Mouse (Mus musculus): ENCODE data around the gene Myh14. TPM values are rescaled to one million over a fixed set of nuclear protein-coding genes. Genes with fewer than 3 reads are reported as not detected.
"Not testable (repeated sequence)": the region's sequence is repeated elsewhere in the genome, so short reads cannot be mapped to it uniquely, and the experiment has no call there.

Myh14 gene
- not detected for polyA plus RNA-seq (2017; shearing (Covaris generic))

DNA sequence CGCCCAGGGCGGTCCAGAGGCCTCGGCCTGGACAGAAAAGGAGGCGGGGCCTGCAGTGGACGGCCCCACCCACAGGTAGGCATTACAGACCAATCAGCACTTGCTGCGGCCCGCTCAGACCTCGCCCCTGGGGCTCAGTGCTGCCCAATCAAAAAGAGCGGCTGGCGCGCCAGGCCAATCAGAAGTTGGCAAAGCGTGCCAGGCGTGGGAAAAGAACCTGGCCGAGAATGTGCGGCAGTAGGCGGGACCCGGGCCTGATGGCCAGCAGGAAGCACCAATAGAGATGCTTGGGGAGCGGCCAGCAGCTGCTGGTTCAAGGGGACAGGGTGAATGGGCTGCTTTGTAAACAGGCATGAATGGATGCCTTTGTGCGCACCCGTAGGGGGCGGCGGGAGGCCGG, at the start of gene Myh14:
TSS of gene Myh14 (minus strand) at position 41 of the 400 bp plus-strand sequence.
- no peak for ATAC-seq

GRCm38 (mm10) chr7:44709881-44710280, 39.2 kb upstream of the Myh14 start:
- no peak for ATAC-seq

DNA sequence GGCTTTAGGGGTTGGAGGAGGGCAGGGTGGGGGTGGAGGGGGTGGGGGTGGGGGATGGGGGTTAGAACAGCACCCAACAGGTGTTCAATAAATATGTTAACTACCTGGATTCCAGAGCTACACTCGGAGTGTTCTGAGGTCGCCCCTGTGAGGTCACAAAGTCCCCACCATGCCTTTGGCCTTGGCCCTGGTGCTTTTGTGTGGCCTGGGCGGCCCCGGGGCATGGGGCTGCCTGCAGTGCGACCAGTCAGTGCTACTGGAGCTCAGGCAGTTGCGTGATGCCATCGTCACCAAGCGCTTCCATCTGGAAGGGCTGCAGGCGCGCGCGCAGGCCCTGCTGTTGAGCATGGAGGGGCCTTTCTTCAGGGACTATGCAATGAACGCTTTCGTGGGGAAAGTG, 37.9 kb upstream of the Myh14 start, which contains the start of gene Izumo2:
TSS of gene Izumo2 (plus strand) at position 169 of the 400 bp plus-strand sequence.
- no peak for ATAC-seq

- not testable (repeated sequence) for ATAC-seq
Measured at GRCm38 (mm10) chr7:44708093-44708492, 37.5 kb upstream of the Myh14 start.

DNA sequence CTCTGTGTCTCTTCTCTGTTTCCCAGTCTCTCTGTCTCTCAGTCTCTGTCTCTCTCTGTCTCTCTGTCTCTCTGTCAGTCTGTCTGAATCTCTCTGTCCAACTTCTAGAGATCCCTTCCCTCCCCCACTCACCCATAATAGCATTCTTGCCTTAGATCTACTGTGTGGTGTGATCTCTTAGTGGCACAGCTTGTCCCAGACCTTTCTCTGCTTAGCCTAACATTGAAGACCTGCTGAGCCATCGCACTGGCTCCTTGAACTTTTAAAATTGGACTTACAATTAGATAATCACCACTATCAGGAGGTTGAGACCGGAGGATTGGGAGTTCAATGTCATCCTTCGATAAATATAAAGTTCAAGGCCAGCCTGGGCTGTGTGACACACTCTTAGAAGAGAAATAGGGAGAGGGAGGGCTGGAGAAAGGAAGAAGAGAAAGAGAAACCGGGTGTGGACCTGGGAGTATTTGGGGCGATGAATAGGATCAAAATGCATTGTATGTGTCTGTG, 36.6 kb upstream of the Myh14 start:
- no peak for ATAC-seq

GRCm38 (mm10) chr7:44706322-44706721, 35.7 kb upstream of the Myh14 start:
- no peak for ATAC-seq

DNA sequence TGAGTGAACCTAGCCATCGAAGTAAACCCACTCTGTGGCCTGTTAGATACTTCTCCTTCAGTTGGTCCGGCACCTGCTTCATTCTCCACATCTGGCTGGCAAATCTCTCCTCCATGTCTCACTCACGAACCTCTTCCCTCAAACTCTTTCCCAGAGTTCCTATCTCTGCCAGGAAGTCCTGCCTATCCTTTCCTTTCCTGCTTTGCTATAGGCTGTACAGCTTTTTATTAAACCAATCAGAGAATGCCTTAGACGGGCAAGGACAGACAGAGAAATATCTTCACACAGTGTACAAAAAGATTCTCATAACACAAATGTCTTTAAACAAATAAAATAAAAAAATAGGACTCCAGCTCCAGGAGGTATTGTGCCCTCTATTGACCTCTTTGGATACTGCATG, 34.4 kb upstream of the Myh14 start:
- ATAC-seq, result no peak

DNA sequence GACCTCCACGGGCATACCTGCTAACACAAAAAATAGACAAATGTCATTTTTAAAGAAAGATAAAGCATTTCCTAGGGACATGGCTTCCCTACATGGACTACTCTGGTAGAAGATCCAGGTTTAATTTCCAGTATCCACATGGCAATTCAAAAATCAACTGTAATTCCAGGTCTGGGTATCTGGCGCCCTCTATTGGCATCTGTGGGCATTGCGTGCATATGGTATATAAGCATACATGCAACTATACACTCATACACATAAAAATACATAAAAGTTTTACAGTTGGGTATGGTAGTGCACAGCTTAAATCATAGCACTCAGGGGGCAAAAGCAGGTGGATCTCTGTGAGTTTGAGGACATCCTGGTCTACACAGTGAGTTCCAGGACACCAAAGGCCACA, 33.7 kb upstream of the Myh14 start:
- no peak for ATAC-seq

- no peak for ATAC-seq
Measured at GRCm38 (mm10) chr7:44702985-44703384, 32.3 kb upstream of the Myh14 start.

- no peak for ATAC-seq
Measured at GRCm38 (mm10) chr7:44701921-44702320, 31.3 kb upstream of the Myh14 start.

- ATAC-seq, result no peak
Measured at GRCm38 (mm10) chr7:44697980-44698379, 27.3 kb upstream of the Myh14 start.

DNA sequence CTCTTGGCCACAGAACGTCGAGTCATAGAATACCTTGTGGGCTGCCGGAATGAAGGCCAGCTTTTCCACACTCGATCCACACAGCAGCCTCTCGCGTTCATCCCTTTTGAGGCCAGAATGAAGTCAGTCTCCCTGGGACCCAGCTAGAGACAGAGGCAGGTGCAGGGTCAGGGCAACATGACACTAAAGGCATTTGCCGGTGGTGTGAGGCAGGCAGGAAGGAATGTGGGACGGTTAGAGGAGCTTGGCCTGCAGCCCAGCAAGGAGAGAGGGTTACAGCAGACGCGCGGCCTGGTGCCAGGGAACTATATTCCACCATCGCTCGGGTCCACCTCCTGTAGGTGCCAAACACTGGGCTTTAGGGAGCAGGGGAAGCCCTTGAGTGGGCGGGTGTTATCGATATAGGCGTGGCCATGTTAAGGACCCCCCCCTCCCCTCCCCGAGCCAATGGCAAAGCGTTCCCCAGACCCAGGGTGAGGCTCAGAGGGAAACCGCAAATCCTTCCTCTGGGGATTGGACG, 26.6 kb upstream of the Myh14 start:
- ATAC-seq, result no peak

DNA sequence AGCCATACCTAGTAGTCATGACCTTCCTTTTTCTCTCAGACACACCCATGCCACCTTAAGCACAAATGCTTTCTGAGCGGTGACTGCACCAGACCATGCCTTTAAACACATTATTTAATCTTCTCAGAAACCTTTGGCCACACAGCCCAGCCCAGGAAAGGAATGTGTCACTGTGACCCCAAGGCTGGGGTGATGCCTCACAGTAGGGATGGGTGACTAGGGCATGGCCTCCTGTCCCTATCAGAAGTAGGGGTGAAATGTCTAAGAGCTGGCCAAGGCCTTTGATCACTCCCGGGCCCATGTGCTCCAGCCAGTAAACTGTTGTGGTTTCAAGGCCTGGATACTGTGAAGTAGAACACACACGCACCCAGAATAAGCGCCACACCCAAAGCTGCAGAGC, 24.6 kb upstream of the Myh14 start:
- ATAC-seq, result no peak

DNA sequence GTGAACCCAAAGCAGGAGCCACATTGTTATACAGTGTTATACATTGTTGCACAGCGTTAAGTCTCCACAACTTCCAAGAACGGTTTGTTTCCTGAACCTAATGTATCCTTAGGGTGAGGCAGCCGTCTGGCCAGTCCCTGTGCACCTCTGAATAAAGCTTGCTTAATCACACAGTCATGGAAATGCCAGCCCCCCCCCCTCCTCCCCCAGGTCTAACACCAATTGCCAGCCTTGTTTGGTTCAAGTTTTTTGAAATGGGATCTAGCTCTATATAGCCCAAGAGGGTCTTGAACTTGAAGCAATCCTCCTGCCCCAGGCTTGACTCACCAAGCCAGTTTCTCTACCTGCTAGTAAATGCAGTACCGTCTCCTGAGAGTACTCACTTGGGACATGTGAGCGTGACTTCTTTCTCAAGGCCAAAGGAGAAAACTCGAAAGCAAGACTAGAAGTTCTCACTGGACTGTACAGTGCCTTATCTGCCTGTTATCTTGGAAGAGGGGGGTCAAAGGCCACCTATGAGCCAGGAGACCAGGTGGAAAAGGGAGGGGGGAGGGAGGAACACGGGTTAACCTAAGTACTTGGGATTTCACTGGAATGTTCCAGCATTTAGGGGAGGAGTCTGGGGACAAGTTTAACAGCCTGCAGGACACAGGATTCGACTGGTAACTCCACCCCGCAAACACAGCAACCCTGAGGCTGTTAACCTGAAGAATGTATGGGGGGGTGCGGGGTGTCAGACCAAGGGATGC, 23.0 kb upstream of the Myh14 start:
- no peak for ATAC-seq

GRCm38 (mm10) chr7:44689331-44689730, 18.7 kb upstream of the Myh14 start:
- ATAC-seq, result no peak

GRCm38 (mm10) chr7:44688890-44689289, 18.2 kb upstream of the Myh14 start:
- ATAC-seq, result no peak

DNA sequence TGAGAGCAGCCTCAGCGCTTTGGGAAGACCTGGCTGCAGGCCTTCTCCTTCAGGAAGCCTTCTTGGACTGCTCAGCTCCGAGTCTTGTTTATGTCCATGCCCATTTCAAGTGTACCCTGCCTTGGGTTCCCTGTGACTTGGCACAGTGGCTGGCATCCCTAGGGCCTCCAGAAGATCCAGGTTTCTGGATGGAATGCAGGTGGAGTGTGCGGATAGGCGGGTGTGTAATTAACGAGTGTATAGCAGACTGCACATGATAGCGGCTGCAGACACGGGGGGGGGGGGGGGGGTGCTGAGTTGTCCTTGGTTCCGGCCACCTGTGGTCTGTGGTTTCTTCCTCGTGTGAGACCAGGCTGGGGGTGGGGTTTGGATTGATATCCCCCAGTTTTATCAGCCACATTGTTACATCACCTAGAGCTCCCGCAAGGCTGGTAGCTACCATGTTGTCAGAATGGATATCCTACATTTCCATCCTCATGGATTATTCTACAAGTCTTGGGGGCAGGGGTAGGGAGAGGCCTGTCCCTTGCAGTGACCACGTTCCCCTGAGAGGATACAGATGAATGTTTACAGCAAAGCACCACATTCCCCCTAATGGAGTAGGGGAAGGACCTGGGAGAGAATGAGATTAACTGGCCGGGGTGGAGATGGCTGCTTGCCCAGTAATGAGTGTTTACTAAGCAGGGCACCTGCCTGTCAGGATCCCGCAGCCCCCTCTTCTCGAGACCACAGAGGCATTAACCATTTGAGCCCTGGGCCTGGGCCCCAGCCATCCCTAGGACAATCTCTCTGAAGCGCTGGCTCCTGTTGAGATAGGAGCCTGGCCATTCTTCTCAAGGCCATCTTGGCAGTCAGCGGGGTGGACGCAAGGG, 15.1 kb upstream of the Myh14 start:
- no peak for ATAC-seq

GRCm38 (mm10) chr7:44683656-44684055, 13.0 kb upstream of the Myh14 start:
- no peak for ATAC-seq

GRCm38 (mm10) chr7:44676611-44677010, 6.0 kb upstream of the Myh14 start:
- ATAC-seq, result no peak

- no peak for ATAC-seq
Measured at GRCm38 (mm10) chr7:44676126-44676525, 5.5 kb upstream of the Myh14 start.

GRCm38 (mm10) chr7:44675171-44675570, 4.5 kb upstream of the Myh14 start:
- no peak for ATAC-seq

DNA sequence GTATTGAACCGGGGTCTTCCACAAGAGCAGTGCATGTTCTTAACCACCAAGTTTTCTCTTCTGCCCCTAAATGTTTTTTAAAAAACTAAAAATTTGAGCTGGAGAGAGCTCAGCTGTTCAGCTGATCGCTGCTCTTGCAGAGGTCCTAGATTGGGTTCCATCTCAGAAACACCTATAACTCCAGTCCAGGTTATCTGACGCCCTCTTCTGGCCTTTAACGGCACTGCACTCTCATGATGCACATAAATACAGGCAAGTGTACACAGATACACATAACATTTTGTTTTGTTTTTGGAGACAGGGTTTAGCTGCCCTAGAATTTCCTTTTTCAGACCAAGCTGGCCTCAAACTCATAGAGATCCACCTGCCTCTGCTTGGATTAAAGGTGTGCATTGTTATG, 3.9 kb upstream of the Myh14 start:
- no peak for ATAC-seq

GRCm38 (mm10) chr7:44672193-44672592, 1.6 kb upstream of the Myh14 start:
- ATAC-seq, result no peak
